Mouse (Mus musculus) MEL (cell line): Measurements from ENCODE around the gene Arl13a. TPM values are rescaled to one million over a fixed set of nuclear protein-coding genes. Genes with fewer than 3 reads are reported as not detected.

ENCODE experiments used
- DNase-seq: peaks from one replicate; pipeline ENCODE4 v3.0.0; 2011; ENCODE audit warnings: low read depth, low spot score
- H3K27ac ChIP-seq: 2 replicates; pipeline ENCODE4 v1.5.1; 2012; ENCODE audit warnings: low read depth, mild to moderate bottlenecking, control low read depth, low read length, moderate library complexity; ENCODE audit not compliant: control insufficient read depth
- H3K27me3 ChIP-seq, 2 experiments: fragments of 150-350 bp in 1 of 2; sonication (generic) in 1 of 2; 2 replicates each; pipeline ENCODE4 v1.6.1; 2012; ENCODE audit warnings: low read length in 2 of 2, mild to moderate bottlenecking in 2 of 2, improper control_type of control experiment in 1 of 2, moderate library complexity in 1 of 2; ENCODE audit not compliant: insufficient read depth in 2 of 2, control insufficient read depth in 1 of 2
- H3K36me3 ChIP-seq, 2 experiments: 2 replicates each; pipeline ENCODE4 v1.6.1; 2012 to 2014; ENCODE audit warnings: low read length in 2 of 2, improper control_type of control experiment in 1 of 2, inconsistent platforms in 1 of 2, mild to moderate bottlenecking in 1 of 2; ENCODE audit not compliant: insufficient read depth in 2 of 2, control insufficient read depth in 1 of 2
- H3K4me1 ChIP-seq, 2 experiments: fragments of 150-350 bp in 1 of 2; sonication (generic) in 1 of 2; 2 replicates each; pipeline ENCODE4 v1.6.1; 2012; ENCODE audit warnings: low read length in 2 of 2, improper control_type of control experiment in 1 of 2, mild to moderate bottlenecking in 1 of 2; ENCODE audit not compliant: insufficient read depth in 2 of 2, control insufficient read depth in 1 of 2
- H3K4me3 ChIP-seq, 2 experiments: fragments of 150-350 bp in 1 of 2; sonication (generic) in 1 of 2; 2 replicates each; pipeline ENCODE4 v1.5.1; 2012; ENCODE audit warnings: low read depth in 2 of 2, low read length in 2 of 2, mild to moderate bottlenecking in 2 of 2, moderate library complexity in 2 of 2, control low read depth in 1 of 2, improper control_type of control experiment in 1 of 2; ENCODE audit not compliant: control insufficient read depth in 1 of 2, insufficient read depth in 1 of 2
- H3K79me2 ChIP-seq: 2 replicates; pipeline ENCODE4 v1.6.1; 2012; ENCODE audit warnings: mild to moderate bottlenecking, low read length, moderate library complexity; ENCODE audit not compliant: control insufficient read depth, poor library complexity, insufficient read depth
- H3K9ac ChIP-seq: 2 replicates; pipeline ENCODE4 v1.6.1; 2012; ENCODE audit warnings: low read depth, mild to moderate bottlenecking, control low read depth, low read length, moderate library complexity; ENCODE audit not compliant: control insufficient read depth, poor library complexity, severe bottlenecking
- H3K9me3 ChIP-seq: fragments of 150-350 bp; sonication (generic); replicated peaks from 2 replicates; pipeline ENCODE4 v1.6.1; 2012; ENCODE audit warnings: mild to moderate bottlenecking, low read length, improper control_type of control experiment, moderate library complexity; ENCODE audit not compliant: insufficient read depth
- BHLHE40 ChIP-seq: IDR thresholded peaks from 2 replicates; pipeline ENCODE4 v1.6.1; 2012; ENCODE audit warnings: low read depth, mild to moderate bottlenecking, inconsistent platforms, low read length, improper control_type of control experiment, borderline replicate concordance
- CHD1 ChIP-seq: IDR thresholded peaks from 2 replicates; pipeline ENCODE4 v1.6.1; 2012; ENCODE audit warnings: low read depth, mild to moderate bottlenecking, inconsistent platforms, low read length, improper control_type of control experiment
- CHD2 ChIP-seq: IDR thresholded peaks from 2 replicates; pipeline ENCODE4 v1.6.1; 2011; ENCODE audit warnings: low read length, improper control_type of control experiment
- CTCF ChIP-seq, 3 experiments: IDR thresholded peaks in 2 of 3; conservative IDR thresholded peaks in 1 of 3; 2 replicates each; pipeline ENCODE4 v1.5.1; 2011 to 2012; ENCODE audit warnings: low read length in 3 of 3, low read depth in 2 of 3, mild to moderate bottlenecking in 2 of 3, improper control_type of control experiment in 1 of 3, inconsistent platforms in 1 of 3, mixed read lengths in 1 of 3, moderate library complexity in 1 of 3; ENCODE audit not compliant: control insufficient read depth in 1 of 3, insufficient read depth in 1 of 3, poor library complexity in 1 of 3, severe bottlenecking in 1 of 3
- E2F4 ChIP-seq: IDR thresholded peaks from 2 replicates; pipeline ENCODE4 v1.6.1; 2011; ENCODE audit warnings: low read depth, low read length, improper control_type of control experiment, borderline replicate concordance
- ELF1 ChIP-seq: IDR thresholded peaks from 2 replicates; pipeline ENCODE4 v1.6.1; 2014; ENCODE audit warnings: low read depth, mild to moderate bottlenecking, inconsistent platforms, low read length, improper control_type of control experiment, moderate library complexity
- EP300 ChIP-seq, 2 experiments: IDR thresholded peaks; 2 replicates each; pipeline ENCODE4 v1.6.1; 2011; ENCODE audit warnings: improper control_type of control experiment in 2 of 2, low read length in 2 of 2, low read depth in 1 of 2, mild to moderate bottlenecking in 1 of 2
- GABPA ChIP-seq: IDR thresholded peaks from 2 replicates; pipeline ENCODE4 v1.6.1; 2012; ENCODE audit warnings: low read depth, mild to moderate bottlenecking, inconsistent platforms, low read length, improper control_type of control experiment, moderate library complexity
- GATA1 ChIP-seq: IDR thresholded peaks from 2 replicates; pipeline ENCODE4 v1.6.1; 2011; ENCODE audit warnings: low read depth, low read length, improper control_type of control experiment
- JUND ChIP-seq: IDR thresholded peaks from 2 replicates; pipeline ENCODE4 v1.6.1; 2011; ENCODE audit warnings: low read depth, mild to moderate bottlenecking, improper control_type of control experiment, low read length
- KAT2A ChIP-seq: conservative IDR thresholded peaks from 2 replicates; pipeline ENCODE4 v1.6.1; 2012; ENCODE audit warnings: low read depth, low read length, improper control_type of control experiment, inconsistent platforms
- MAFK ChIP-seq: IDR thresholded peaks from 2 replicates; pipeline ENCODE4 v1.6.1; 2011; ENCODE audit warnings: low read depth, mild to moderate bottlenecking, low read length, improper control_type of control experiment, borderline replicate concordance
- MAX ChIP-seq: IDR thresholded peaks from 2 replicates; pipeline ENCODE4 v1.6.1; 2011; ENCODE audit warnings: low read length, improper control_type of control experiment
- MEF2A ChIP-seq: IDR thresholded peaks from 2 replicates; pipeline ENCODE4 v1.6.1; 2014; ENCODE audit warnings: low read depth, mild to moderate bottlenecking, inconsistent platforms, low read length, improper control_type of control experiment; ENCODE audit not compliant: poor library complexity, insufficient replicate concordance, severe bottlenecking; ENCODE audit errors: extremely low read depth
- MXI1 ChIP-seq: IDR thresholded peaks from 2 replicates; pipeline ENCODE4 v1.6.1; 2011; ENCODE audit warnings: mild to moderate bottlenecking, low read depth, low read length, improper control_type of control experiment
- MYB ChIP-seq: IDR thresholded peaks from 2 replicates; pipeline ENCODE4 v1.6.1; 2011; ENCODE audit warnings: mild to moderate bottlenecking, low read depth, low read length, improper control_type of control experiment
- MYC ChIP-seq: IDR thresholded peaks from 2 replicates; pipeline ENCODE4 v1.6.1; 2011; ENCODE audit warnings: low read depth, mild to moderate bottlenecking, low read length, improper control_type of control experiment, moderate library complexity
- NELFE ChIP-seq: IDR thresholded peaks from 2 replicates; pipeline ENCODE4 v1.6.1; 2011; ENCODE audit warnings: low read depth, low read length, improper control_type of control experiment
- NRF1 ChIP-seq: IDR thresholded peaks from 2 replicates; pipeline ENCODE4 v1.6.1; 2014; ENCODE audit warnings: low read depth, mild to moderate bottlenecking, inconsistent platforms, low read length, improper control_type of control experiment, moderate library complexity; ENCODE audit not compliant: poor library complexity, insufficient read depth, severe bottlenecking
- POLR2A ChIP-seq, 2 experiments: IDR thresholded peaks; 2 replicates each; pipeline ENCODE4 v1.6.1; 2011 to 2012; ENCODE audit warnings: low read length in 2 of 2, mild to moderate bottlenecking in 2 of 2, control low read depth in 1 of 2, improper control_type of control experiment in 1 of 2, low read depth in 1 of 2, moderate library complexity in 1 of 2; ENCODE audit not compliant: control insufficient read depth in 1 of 2, insufficient read depth in 1 of 2, poor library complexity in 1 of 2
- POLR2AphosphoS2 ChIP-seq: IDR thresholded peaks from 2 replicates; pipeline ENCODE4 v1.6.1; 2011; ENCODE audit warnings: low read length, improper control_type of control experiment
- RAD21 ChIP-seq: IDR thresholded peaks from 2 replicates; pipeline ENCODE4 v1.6.1; 2011; ENCODE audit warnings: mild to moderate bottlenecking, low read depth, low read length, improper control_type of control experiment
- RCOR1 ChIP-seq: IDR thresholded peaks from 2 replicates; pipeline ENCODE4 v1.6.1; 2012; ENCODE audit warnings: low read depth, mild to moderate bottlenecking, inconsistent platforms, low read length, improper control_type of control experiment
- SMC3 ChIP-seq: IDR thresholded peaks from 2 replicates; pipeline ENCODE4 v1.6.1; 2011; ENCODE audit warnings: low read depth, low read length, improper control_type of control experiment
- TAL1 ChIP-seq: IDR thresholded peaks from 2 replicates; pipeline ENCODE4 v1.6.1; 2012; ENCODE audit warnings: mild to moderate bottlenecking, inconsistent platforms, low read length, moderate library complexity, mixed read lengths
- TCF12 ChIP-seq: IDR thresholded peaks from 2 replicates; pipeline ENCODE4 v1.6.1; 2014; ENCODE audit warnings: low read depth, mild to moderate bottlenecking, inconsistent platforms, low read length, improper control_type of control experiment, moderate library complexity
- UBTF ChIP-seq: IDR thresholded peaks from 2 replicates; pipeline ENCODE4 v1.6.1; 2012; ENCODE audit warnings: low read depth, mild to moderate bottlenecking, inconsistent platforms, low read length, improper control_type of control experiment, moderate library complexity, borderline replicate concordance; ENCODE audit not compliant: insufficient read depth
- ZC3H11A ChIP-seq: IDR thresholded peaks from 2 replicates; pipeline ENCODE4 v1.6.1; 2012; ENCODE audit warnings: low read depth, mild to moderate bottlenecking, inconsistent platforms, low read length, improper control_type of control experiment
- ZKSCAN1 ChIP-seq: IDR thresholded peaks from 2 replicates; pipeline ENCODE4 v1.6.1; 2012; ENCODE audit warnings: low read depth, mild to moderate bottlenecking, inconsistent platforms, low read length, improper control_type of control experiment, moderate library complexity
- ZMIZ1 ChIP-seq: IDR thresholded peaks from 2 replicates; pipeline ENCODE4 v1.6.1; 2012; ENCODE audit warnings: low read depth, mild to moderate bottlenecking, inconsistent platforms, low read length, improper control_type of control experiment, moderate library complexity
- ZNF384 ChIP-seq: IDR thresholded peaks from 2 replicates; pipeline ENCODE4 v1.6.1; 2012; ENCODE audit warnings: low read depth, mild to moderate bottlenecking, inconsistent platforms, low read length, improper control_type of control experiment
- polyA plus RNA-seq, 2 experiments: library from polyadenylated mRNA; stranded (reverse) in 1 of 2; unstranded in 1 of 2; fragments of >175 nt in 1 of 2; fragments of >200 nt in 1 of 2; gene quantifications; 2 replicates each; pipeline versions ENCODE4 v1.2.1 to v1.2.4; 2012; ENCODE audit warnings: low replicate concordance in 2 of 2, low read depth in 1 of 2; ENCODE audit not compliant: insufficient read length in 2 of 2, insufficient read depth in 1 of 2, missing spikeins in 1 of 2
- total RNA-seq: library from RNA; depleted of rRNA; stranded (reverse); fragments of 300-350 nt; gene quantifications from 2 replicates; pipeline ENCODE4 v1.2.3, GENCODE M21; 2012

Arl13a gene
- total and polyA plus RNA-seq, 3 experiments, result 0.25 TPM; not detected in 2

DNA sequence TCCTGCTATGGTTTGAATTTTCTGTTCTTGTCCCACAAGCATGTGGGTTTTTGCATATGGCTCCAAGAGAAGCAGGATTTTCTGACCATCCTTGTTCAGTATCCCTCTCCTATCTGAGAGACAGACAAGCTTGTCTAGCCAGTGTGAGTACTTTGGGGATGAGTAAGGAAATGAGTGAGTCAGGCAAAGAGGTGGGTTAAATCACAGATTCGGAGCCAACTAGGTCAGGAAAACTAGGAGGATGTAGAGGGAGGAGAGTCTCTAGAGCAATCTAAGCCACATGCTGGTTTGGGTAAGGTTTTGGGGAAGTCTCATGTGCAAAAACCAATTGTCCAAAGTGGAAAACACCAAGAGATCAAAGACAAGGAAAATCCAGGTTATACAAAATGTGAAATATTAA is 45.8 kb upstream of the Arl13a start:
- H3K4me3 ChIP-seq, result no peak overlapping the region
- H3K4me1 ChIP-seq, result peaks cover 3 to 18% of the 10 kb centered on the region in 2 experiments; a peak in 3 of 4 replicates
- no peak overlapping the region for H3K9ac ChIP-seq
- DNase-seq, result no peak
- no peaks in the 10 kb centered on the region for H3K9me3 ChIP-seq
- no peaks in the 10 kb centered on the region for H3K79me2 ChIP-seq
- no peak for TF ChIP-seq EP300 (IDR thresholded peaks at IDR 0.05; ENCODE audit: low read depth in 1 of 2, low read length in 2 of 2)
- TF ChIP-seq ZC3H11A, result no peak
- no peak for TF ChIP-seq ZNF384
- no peak for TF ChIP-seq MXI1
- TF ChIP-seq E2F4, result no peak
- no peak for TF ChIP-seq ZKSCAN1
- TF ChIP-seq RCOR1, result no peak
- peaks cover 0 to 21% of the 10 kb centered on the region in 2 experiments; a peak in 2 of 4 replicates for H3K36me3 ChIP-seq
- no peaks in the 10 kb centered on the region for H3K27me3 ChIP-seq
- H3K27ac ChIP-seq, result no peak overlapping the region

- Histone ChIP-seq H3K79me2 (no peaks in the 10 kb centered on the region), H3K27ac (no peak overlapping the region), H3K36me3 (peaks cover 0 to 21% of the 10 kb centered on the region in 2 experiments; a peak in 2 of 4 replicates), H3K27me3 (no peaks in the 10 kb centered on the region), H3K4me1 (peaks cover 3 to 18% of the 10 kb centered on the region in 2 experiments; a peak in 3 of 4 replicates), H3K9ac (no peak overlapping the region), H3K9me3 (no peaks in the 10 kb centered on the region), H3K4me3 (no peak overlapping the region)
- peak; percentile 90 for DNase-seq
- TF ChIP-seq UBTF (no peak), TAL1 (peak; percentile 95), CHD2 (no peak), JUND (peak; percentile 65; the same call in 1 of the 2 replicates), MAFK (peak; percentile 57; the same call in 1 of the 2 replicates), KAT2A (no peak), MEF2A (no peak), NELFE (no peak), POLR2A (IDR thresholded peaks at IDR 0.05; ENCODE audit: control insufficient read depth in 1 of 2, insufficient read depth in 1 of 2, low read depth in 1 of 2, low read length in 2 of 2, poor library complexity in 1 of 2) (no peak), E2F4 (no peak), POLR2AphosphoS2 (no peak), MAX (peak; percentile 73), RCOR1 (peak; percentile 99), ZC3H11A (no peak), MYC (peak; percentile 82; the same call in 1 of the 2 replicates), ELF1 (no peak), TCF12 (peak; percentile 94), MYB (peak; percentile 87), GATA1 (peak; percentile 98), CHD1 (no peak), EP300 (IDR thresholded peaks at IDR 0.05; ENCODE audit: low read depth in 1 of 2, low read length in 2 of 2) (peak; percentile 97 to 99), ZKSCAN1 (no peak), RAD21 (no peak), BHLHE40 (peak; percentile 44; the same call in 1 of the 2 replicates), NRF1 (no peak), ZMIZ1 (no peak), SMC3 (no peak), GABPA (no peak), ZNF384 (no peak), CTCF (IDR thresholded peaks at IDR 0.05 in 2 of 3, conservative IDR thresholded peaks at IDR 0.05 in 1 of 3; ENCODE audit: control insufficient read depth in 1 of 3, insufficient read depth in 1 of 3, low read depth in 2 of 3, low read length in 3 of 3, poor library complexity in 1 of 3, severe bottlenecking in 1 of 3) (no peak)
These were observed 45.3 kb upstream of the Arl13a start for GRCm38 (mm10) chrX:134141986-134142385.
